Mouse (Mus musculus) heart, postnatal 10 days (tissue): Measurements from ENCODE around the gene Pam. TPM values are rescaled to one million over a fixed set of nuclear protein-coding genes. Genes with fewer than 3 reads are reported as not detected.
A peak's percentile ranks its signal among the peaks of the same experiment; 100 is the strongest.
"Not testable (repeated sequence)": the region's sequence is repeated elsewhere in the genome, so short reads cannot be mapped to it uniquely, and the experiment has no call there.

ENCODE experiments used
- DNase-seq, 2 experiments: peaks; one replicate each; pipeline ENCODE4 v3.0.0; 2021
- intact Hi-C: fragments of 180-260 bp; cut with DNase I; formaldehyde crosslinking; loops from one replicate; pipeline ENCODE4 v1.15.1; 2025
- total RNA-seq, 2 experiments: library from RNA; stranded (reverse); gene quantifications; 2 replicates each; pipeline ENCODE4 v1.2.3; 2021

Pam gene
- total RNA-seq, 2 experiments from 2014 or later: 636 to 706 TPM

DNA sequence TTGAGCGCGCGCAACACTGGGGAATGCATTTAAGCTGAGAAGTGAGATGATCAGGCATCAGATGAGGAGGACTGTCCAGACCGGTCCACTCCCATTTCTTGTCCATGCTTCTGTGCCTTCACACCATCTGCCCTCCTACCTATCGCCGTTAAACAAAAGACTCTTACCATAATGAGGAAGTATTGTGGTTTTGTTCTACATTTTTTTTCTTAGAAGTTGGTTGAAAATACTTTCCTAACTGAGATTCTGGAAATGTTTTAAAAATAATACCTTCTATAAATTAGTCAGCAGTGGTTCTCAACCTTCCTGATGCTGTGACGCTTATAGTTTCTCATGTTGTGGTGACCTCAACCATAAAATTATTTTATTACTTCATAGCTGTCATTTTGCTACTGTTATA lies 313.8 kb downstream of the Pam start:
- intact Hi-C loops: no loop called here

GRCm38 (mm10) chr1:97773973-97774372 lies 321.5 kb downstream of the Pam start:
- DNase-seq: no peak
- intact Hi-C loops: loop anchor here (5.0 kb wide), 1 partner anchor 112 kb away; the partner anchor contains the start of gene D1Ertd622e

More for the DNA sequence above, 313.8 kb downstream of the Pam start:
- no peak for DNase-seq

GRCm38 (mm10) chr1:97773362-97773761 lies 322.1 kb downstream of the Pam start:
- DNase-seq: no peak
- intact Hi-C loops: loop anchor here (5.0 kb wide), 1 partner anchor 111 kb away; the partner anchor contains the start of gene D1Ertd622e

GRCm38 (mm10) chr1:97771727-97772126 lies 323.7 kb downstream of the Pam start:
- intact Hi-C loops: loop anchor here (2.0 to 5.0 kb wide), 2 partner anchors 109 to 205 kb away; partner anchors contain the start of gene D1Ertd622e
- DNase-seq: no peak

DNA sequence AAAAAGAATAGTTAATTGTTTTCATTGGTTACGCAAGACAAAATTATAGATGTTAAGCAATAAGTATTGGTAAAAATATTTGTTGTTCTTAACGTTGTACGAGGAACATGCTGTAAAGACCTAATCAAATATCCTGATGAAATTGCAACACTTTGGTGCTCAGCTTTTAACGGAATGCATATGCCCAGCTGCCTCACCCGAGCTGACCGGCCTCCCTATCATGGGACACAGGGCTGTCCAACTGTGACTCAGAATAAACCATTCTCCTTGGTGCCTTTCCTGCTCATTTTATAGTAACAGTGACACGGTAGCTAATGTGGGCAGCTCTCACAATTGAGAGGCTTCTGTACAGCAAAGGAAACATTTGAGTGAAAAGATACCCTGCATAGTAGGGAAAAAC lies 324.3 kb downstream of the Pam start:
- intact Hi-C loops: loop anchor here (2.0 to 5.0 kb wide), 2 partner anchors 109 to 206 kb away; partner anchors contain the start of gene D1Ertd622e

GRCm38 (mm10) chr1:97769904-97770753 lies 325.3 kb downstream of the Pam start, which contains the start of the genes Gin1 and Ppip5k2:
Gin1 (plus strand) TSS chr1:97770172.
Ppip5k2 (minus strand) TSS chr1:97770411.
- intact Hi-C loops: loop anchor here (2.0 to 5.0 kb wide), 2 partner anchors 108 to 207 kb away; partner anchors contain the start of gene D1Ertd622e

More for the DNA sequence above, 324.3 kb downstream of the Pam start:
- DNase-seq: peak; percentile 50 to 55

GRCm38 (mm10) chr1:97769294-97769903 lies 326.0 kb downstream of the Pam start:
- peak; percentile 47 to 48 for DNase-seq
- intact Hi-C loops: no loop called here

More at GRCm38 (mm10) chr1:97769904-97770753, 325.3 kb downstream of the Pam start, which contains the start of the genes Gin1 and Ppip5k2:
- DNase-seq: peak; percentile 96 to 97

DNA sequence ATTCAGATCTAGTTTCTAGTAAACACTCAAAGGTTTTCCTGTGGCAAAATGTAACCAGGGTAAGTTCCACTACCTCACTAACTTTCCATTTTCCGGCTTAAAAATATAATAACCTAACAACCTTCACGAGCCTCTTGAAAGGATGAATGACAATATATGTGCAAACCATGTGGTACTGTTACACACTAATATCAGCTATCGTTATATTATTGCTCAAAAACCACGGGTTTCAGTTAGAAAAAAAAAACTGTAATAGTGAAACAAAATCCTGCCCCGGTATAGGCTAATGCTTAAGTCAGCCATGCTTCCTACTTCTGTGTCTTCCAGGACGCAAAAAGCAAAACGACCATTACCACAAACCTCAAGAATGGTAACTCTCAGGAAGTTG lies 326.5 kb downstream of the Pam start:
- intact Hi-C loops: no loop called here

DNA sequence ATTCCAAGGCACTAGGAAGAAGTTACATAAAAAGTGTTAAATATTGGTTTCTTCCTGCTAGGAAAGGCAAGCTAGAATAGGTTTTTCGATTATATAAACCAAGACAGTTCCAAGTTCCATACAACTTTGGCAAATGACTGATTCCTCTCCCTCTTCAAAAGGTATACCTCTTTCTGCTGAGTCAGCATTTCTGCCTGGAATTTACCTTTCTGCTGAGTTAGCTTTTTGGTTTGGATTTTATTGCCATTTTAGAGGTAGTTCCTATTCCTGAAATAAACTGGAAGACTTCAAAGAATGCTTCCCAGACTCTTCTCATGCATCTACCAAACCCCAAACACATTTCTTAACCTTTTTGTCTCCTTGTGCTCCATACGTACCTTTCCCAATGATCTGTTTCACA lies 327.4 kb downstream of the Pam start:
- DNase-seq: no peak

More for the DNA sequence above, 326.5 kb downstream of the Pam start:
- DNase-seq: no peak

GRCm38 (mm10) chr1:97765712-97766111 lies 329.7 kb downstream of the Pam start:
- intact Hi-C loops, DNase-seq: not testable (repeated sequence)

More for the DNA sequence above, 327.4 kb downstream of the Pam start:
- intact Hi-C loops: no loop called here

DNA sequence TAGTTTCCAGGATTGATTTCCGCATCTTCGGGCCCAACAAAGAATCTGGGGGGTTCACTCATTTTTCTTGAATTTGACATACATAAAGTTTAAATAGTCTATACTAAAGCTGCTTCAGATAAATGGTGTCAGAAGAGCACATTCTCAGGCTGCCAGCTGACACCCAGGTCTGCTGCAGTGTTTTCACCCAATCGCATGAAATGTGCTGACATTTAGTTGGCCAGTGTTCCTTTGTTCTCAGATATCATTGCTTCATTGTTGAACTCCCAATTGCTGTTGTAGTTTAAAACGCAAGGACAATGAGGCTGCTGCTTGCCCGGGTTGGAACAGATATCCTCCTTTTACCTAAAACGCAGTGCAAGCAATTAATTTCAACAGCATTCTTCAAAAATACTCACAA lies 334.0 kb downstream of the Pam start:
- peak; percentile 71 to 75 for DNase-seq
- intact Hi-C loops: loop anchor here (5.0 kb wide), 1 partner anchor 36 kb away; no protein-coding TSS in a partner anchor

GRCm38 (mm10) chr1:97760598-97760997 lies 334.8 kb downstream of the Pam start:
- intact Hi-C loops: loop anchor here (5.0 kb wide), 1 partner anchor 37 kb away; no protein-coding TSS in a partner anchor
- DNase-seq: peak; percentile 50 to 58

DNA sequence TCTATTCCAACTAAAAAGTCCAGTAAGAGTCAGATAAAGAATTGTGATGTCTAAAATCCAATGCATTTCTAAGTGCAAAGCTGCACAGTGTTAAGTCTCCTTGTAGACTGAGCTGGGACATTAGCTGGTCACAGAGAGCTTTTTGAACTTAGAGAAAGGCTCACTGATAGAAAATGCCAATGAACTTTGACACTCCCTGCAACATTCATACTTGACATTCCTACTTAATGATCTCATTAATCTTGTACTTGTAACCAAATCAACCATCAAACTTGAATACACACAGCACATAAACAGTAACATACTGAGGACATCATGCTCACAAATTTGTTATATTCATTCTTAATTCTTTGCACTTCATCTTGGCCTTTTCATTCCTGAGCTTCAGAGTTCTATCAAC lies 335.6 kb downstream of the Pam start:
- DNase-seq: no peak
- intact Hi-C loops: loop anchor here (5.0 kb wide), 2 partner anchors 37 to 43 kb away; no protein-coding TSS in a partner anchor

DNA sequence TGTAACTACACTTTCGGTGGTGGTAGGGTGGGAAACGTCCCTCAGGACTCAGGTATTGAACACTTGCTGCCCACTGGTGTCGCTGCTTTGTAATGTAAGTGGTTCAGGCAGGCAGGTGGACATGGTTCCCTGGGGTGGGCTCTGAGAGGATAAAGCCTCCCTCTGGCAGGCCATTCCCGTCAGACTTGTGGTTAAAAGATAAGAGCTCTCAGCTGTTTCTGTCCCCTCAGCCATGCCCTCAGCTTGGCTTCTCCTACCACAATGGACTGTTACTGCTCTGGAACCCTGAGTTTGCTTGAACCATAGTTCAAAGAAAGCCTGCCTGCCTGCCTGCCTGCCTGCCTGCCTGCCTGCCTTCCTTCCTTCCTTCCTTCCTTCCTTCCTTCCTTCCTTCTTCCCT lies 341.1 kb downstream of the Pam start:
- intact Hi-C loops: no loop called here

GRCm38 (mm10) chr1:97753216-97753615 lies 342.2 kb downstream of the Pam start:
- DNase-seq: no peak

More for the DNA sequence above, 341.1 kb downstream of the Pam start:
- DNase-seq: no peak

GRCm38 (mm10) chr1:97748163-97748562 lies 347.3 kb downstream of the Pam start:
- intact Hi-C loops: no loop called here
- DNase-seq: no peak

More at GRCm38 (mm10) chr1:97753216-97753615, 342.2 kb downstream of the Pam start:
- intact Hi-C loops: no loop called here

- intact Hi-C loops: no loop called here
Measured at GRCm38 (mm10) chr1:97746261-97746660, 349.2 kb downstream of the Pam start.

DNA sequence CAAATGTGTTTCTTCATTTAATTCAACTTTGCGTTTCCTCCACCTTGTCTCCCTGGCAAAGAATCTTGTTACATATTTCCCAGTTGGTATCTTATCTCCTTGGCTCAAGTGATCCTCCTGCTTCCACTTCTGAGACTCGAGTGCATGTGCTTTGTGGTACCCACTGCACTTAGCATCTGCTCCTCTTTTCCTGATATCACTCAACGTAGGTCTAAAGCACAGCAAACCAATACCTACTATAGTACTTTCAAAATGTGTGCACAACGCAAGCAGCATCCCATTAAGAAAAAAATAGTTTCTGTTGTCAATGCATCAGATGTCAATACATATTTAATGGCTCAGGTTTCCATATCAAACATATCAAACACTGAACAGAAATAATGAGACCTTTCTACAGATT lies 349.7 kb downstream of the Pam start:
- intact Hi-C loops: no loop called here
- DNase-seq: no peak

More at GRCm38 (mm10) chr1:97746261-97746660, 349.2 kb downstream of the Pam start:
- DNase-seq: no peak
